Mouse (Mus musculus) olfactory bulb, adult 2 months (tissue): ENCODE measurements around the gene Sept5. TPM values are rescaled to one million over a fixed set of nuclear protein-coding genes. Genes with fewer than 3 reads are reported as not detected.

Experiments
- H3K27ac ChIP-seq: fragments of 200-500 bp; 2 replicates; pipeline ENCODE4 v1.5.1; 2012; ENCODE audit warnings: low read depth, low read length; ENCODE audit not compliant: insufficient read depth
- H3K4me1 ChIP-seq: fragments of 200-500 bp; 2 replicates; pipeline ENCODE4 v1.6.1; 2012; ENCODE audit warnings: low read length; ENCODE audit not compliant: control insufficient read depth, insufficient read depth
- H3K4me3 ChIP-seq: fragments of 200-500 bp; 2 replicates; pipeline ENCODE4 v1.5.1; 2012; ENCODE audit warnings: mild to moderate bottlenecking, low read depth, low read length, moderate library complexity; ENCODE audit not compliant: insufficient read depth
- CTCF ChIP-seq: fragments of 200-500 bp; IDR thresholded peaks from 2 replicates; pipeline ENCODE4 v1.5.1; 2012; ENCODE audit warnings: low read depth, mild to moderate bottlenecking, low read length, moderate library complexity; ENCODE audit not compliant: insufficient read depth
- POLR2A ChIP-seq: fragments of 200-500 bp; IDR thresholded peaks from 2 replicates; pipeline ENCODE4 v1.6.1; 2012; ENCODE audit warnings: mild to moderate bottlenecking, low read depth, low read length, moderate library complexity; ENCODE audit not compliant: insufficient read depth
- WGBS: fragments of 180-500 bp; shearing (Covaris S2); methylation state at CpG from one replicate; pipeline ENCODE4 v1.1.7; 2018; 5-methylcytosine and 5-hydroxymethylcytosine counted together
- polyA plus RNA-seq: library from polyadenylated mRNA; stranded (reverse); fragments of >200 nt; gene quantifications from 2 replicates; pipeline ENCODE4 v1.2.4, GENCODE M21; 2012; ENCODE audit warnings: low replicate concordance; ENCODE audit not compliant: missing spikeins, insufficient read depth, insufficient read length

Sept5 gene
- polyA plus RNA-seq, 1 experiment: not detected

GRCm38 (mm10) chr16:18636804-18637203, 7.0 kb upstream of the Sept5 start:
- no peaks in the 10 kb centered on the region for H3K4me1 ChIP-seq
- H3K4me3 ChIP-seq: no peak overlapping the region
- whole genome bisulfite sequencing: 67% methylated on average over 3 of the region's 3 CpGs
- H3K27ac ChIP-seq: no peak overlapping the region
- TF ChIP-seq POLR2A (no peak), CTCF (no peak)

- TF ChIP-seq POLR2A: no peak
- no peak for TF ChIP-seq CTCF
- WGBS: 83% methylated on average over 5 of the region's 5 CpGs
These were observed 6.6 kb upstream of the Sept5 start for GRCm38 (mm10) chr16:18636401-18636800.

GRCm38 (mm10) chr16:18633333-18633732, 3.6 kb upstream of the Sept5 start:
- peaks cover 12% of the 10 kb centered on the region for H3K4me1 ChIP-seq
- WGBS: 27% methylated on average over 1 of the region's 1 CpGs
- no peak overlapping the region for H3K4me3 ChIP-seq
- TF ChIP-seq POLR2A: no peak
- TF ChIP-seq CTCF: no peak
- H3K27ac ChIP-seq: no peak overlapping the region

More at GRCm38 (mm10) chr16:18636401-18636800, 6.6 kb upstream of the Sept5 start:
- Histone ChIP-seq H3K4me3 (no peak overlapping the region), H3K27ac (no peak overlapping the region), H3K4me1 (no peaks in the 10 kb centered on the region)

GRCm38 (mm10) chr16:18632816-18633215, 3.1 kb upstream of the Sept5 start:
- no peak overlapping the region for H3K4me3 ChIP-seq
- no peak overlapping the region for H3K27ac ChIP-seq
- H3K4me1 ChIP-seq: peaks cover 16% of the 10 kb centered on the region
- WGBS: 79% methylated on average over 2 of the region's 2 CpGs
- TF ChIP-seq CTCF (no peak), POLR2A (no peak)

- 16% methylated on average over 3 of the region's 3 CpGs for WGBS
- peaks cover 22% of the 10 kb centered on the region for H3K4me1 ChIP-seq
- no peak overlapping the region for H3K27ac ChIP-seq
- no peak overlapping the region for H3K4me3 ChIP-seq
- TF ChIP-seq CTCF (0 out of 2 replicates have a peak, but pooled peaks have one; percentile 28), POLR2A (no peak)
These were observed 2.3 kb upstream of the Sept5 start for GRCm38 (mm10) chr16:18632059-18632458.

GRCm38 (mm10) chr16:18631141-18631540, 1.4 kb upstream of the Sept5 start:
- 67% methylated on average over 7 of the region's 7 CpGs for WGBS
- no peak overlapping the region for H3K27ac ChIP-seq
- no peak overlapping the region for H3K4me3 ChIP-seq
- TF ChIP-seq POLR2A (no peak), CTCF (no peak)
- H3K4me1 ChIP-seq: peaks cover 28% of the 10 kb centered on the region

GRCm38 (mm10) chr16:18630291-18630690, 537 bp upstream of the Sept5 start:
- TF ChIP-seq POLR2A (no peak), CTCF (no peak)
- H3K4me1 ChIP-seq: peaks cover 37% of the 10 kb centered on the region
- H3K4me3 ChIP-seq: peak overlapping the region; percentile 95
- WGBS: 56% methylated on average over 5 of the region's 5 CpGs
- 0 out of 2 replicates have a peak overlapping the region, but pooled peaks have one; percentile 71 for H3K27ac ChIP-seq

GRCm38 (mm10) chr16:18628948-18629340, 810 bp downstream of the Sept5 start:
- TF ChIP-seq POLR2A (no peak), CTCF (no peak)
- peak overlapping the region; percentile 18 for H3K27ac ChIP-seq
- peak overlapping the region; percentile 95 for H3K4me3 ChIP-seq
- H3K4me1 ChIP-seq: peaks cover 50% of the 10 kb centered on the region
- WGBS: 19% methylated on average over 2 of the region's 2 CpGs

GRCm38 (mm10) chr16:18628206-18628947, 1.4 kb downstream of the Sept5 start:
- TF ChIP-seq POLR2A (no peak), CTCF (no peak)
- H3K4me1 ChIP-seq: peaks cover 55% of the 10 kb centered on the region
- WGBS: 52% methylated on average over 7 of the region's 7 CpGs
- peak overlapping the region; percentile 18 for H3K27ac ChIP-seq
- H3K4me3 ChIP-seq: peak overlapping the region; percentile 95

- H3K4me1 ChIP-seq: peaks cover 65% of the 10 kb centered on the region
- WGBS: 53% methylated on average over 3 of the region's 3 CpGs
- no peak overlapping the region for H3K27ac ChIP-seq
- H3K4me3 ChIP-seq: peak overlapping the region; percentile 74
- TF ChIP-seq CTCF (no peak), POLR2A (no peak)
These were observed 2.6 kb downstream of the Sept5 start for GRCm38 (mm10) chr16:18627163-18627562.
